Mouse (Mus musculus) liver, postnatal 0 days (tissue): ENCODE data around the gene Lrrc1. TPM values are rescaled to one million over a fixed set of nuclear protein-coding genes. Genes with fewer than 3 reads are reported as not detected.

Experiments
- ATAC-seq: fragments of 200-750 bp; cut with Nextera tagmentation; 2 replicates; pipeline ENCODE4 v1.8.0; 2017; ENCODE audit warnings: mild to moderate bottlenecking, moderate library complexity
- DNase-seq: peaks from one replicate; pipeline ENCODE4 v3.0.0-alpha.2; 2016
- H3K27ac ChIP-seq: fragments of 300-500 bp; sonication (generic); 2 replicates; pipeline ENCODE4 v1.5.1; 2014; ENCODE audit warnings: antibody characterized with exemption, moderate library complexity, mild to moderate bottlenecking, low read depth
- H3K27me3 ChIP-seq: fragments of 300-500 bp; sonication (generic); 2 replicates; pipeline ENCODE4 v1.6.1; 2014; ENCODE audit warnings: low read length, control low read depth, mixed read lengths; ENCODE audit not compliant: insufficient read depth
- H3K36me3 ChIP-seq: fragments of 300-500 bp; sonication (generic); replicated peaks from 2 replicates; pipeline ENCODE4 v1.6.1; 2014; ENCODE audit warnings: mild to moderate bottlenecking, control low read depth, low read length, moderate library complexity, mixed read lengths; ENCODE audit not compliant: insufficient read depth
- H3K4me1 ChIP-seq: fragments of 300-500 bp; sonication (generic); 2 replicates; pipeline ENCODE4 v1.6.1; 2014; ENCODE audit warnings: antibody characterized with exemption, mild to moderate bottlenecking, control low read depth; ENCODE audit not compliant: insufficient read depth
- H3K4me2 ChIP-seq: fragments of 300-500 bp; sonication (generic); 2 replicates; pipeline ENCODE4 v1.6.1; 2014; ENCODE audit warnings: low read depth, mild to moderate bottlenecking, low read length, moderate library complexity, mixed read lengths
- H3K4me3 ChIP-seq: fragments of 300-500 bp; sonication (generic); 2 replicates; pipeline ENCODE4 v1.5.1; 2014; ENCODE audit warnings: low read depth, low read length
- H3K9ac ChIP-seq: fragments of 300-500 bp; sonication (generic); replicated peaks from 2 replicates; pipeline ENCODE4 v1.6.1; 2014; ENCODE audit warnings: mild to moderate bottlenecking, moderate library complexity
- H3K9me3 ChIP-seq: fragments of 300-500 bp; sonication (generic); 2 replicates; pipeline ENCODE4 v1.6.1; 2016; ENCODE audit warnings: mild to moderate bottlenecking, control low read depth, low read length, mixed read lengths
- CTCF ChIP-seq: sonication (generic); IDR thresholded peaks from 2 replicates; pipeline ENCODE4 v1.5.1; 2016; ENCODE audit warnings: antibody characterized with exemption, low read depth
- EP300 ChIP-seq: IDR thresholded peaks from 2 replicates; pipeline ENCODE4 v1.6.1; 2016; ENCODE audit warnings: antibody characterized with exemption, low read depth, mild to moderate bottlenecking
- WGBS: fragments of 180-500 bp; shearing (Covaris S2); extraction: QIAGEN DNeasy Blood & Tissue Kit; methylation state at CpG from one replicate; pipeline ENCODE4 v1.1.7; 2014; ENCODE audit not compliant: insufficient replicate concordance; 5-methylcytosine and 5-hydroxymethylcytosine counted together
- microRNA-seq: library from miRNA; unstranded; fragments of <30 nt; microRNA quantifications from one replicate; pipeline ENCODE4, GENCODE M21; 2016
- polyA plus RNA-seq: library from polyadenylated mRNA; unstranded; fragments of >200 nt; fragmentation: Nextera tagmentation; extraction: Ambion mirVana; gene quantifications from 2 replicates; pipeline ENCODE4 v1.2.1, GENCODE M21; 2015

The Lrrc1 gene
- polyA plus RNA-seq, 1 experiment from 2014 or later: 1.5 TPM

- DNase-seq (no peak), ATAC-seq (no peak)
- H3K27me3 ChIP-seq: no peaks in the 10 kb centered on the region
- WGBS: 76% methylated on average over 9 of the region's 9 CpGs
- no peaks in the 10 kb centered on the region for H3K4me1 ChIP-seq
- H3K36me3 ChIP-seq: no peaks in the 10 kb centered on the region
- no peak overlapping the region for H3K4me2 ChIP-seq
- H3K27ac ChIP-seq: no peak overlapping the region
- H3K4me3 ChIP-seq: no peak overlapping the region
- no peak for TF ChIP-seq CTCF
- TF ChIP-seq EP300: no peak
- no peak overlapping the region for H3K9ac ChIP-seq
- no peaks in the 10 kb centered on the region for H3K9me3 ChIP-seq
These were observed 160.0 kb downstream of the Lrrc1 start for GRCm38 (mm10) chr9:77384651-77385050.

- DNase-seq (no peak), ATAC-seq (no peak)
- H3K9me3 ChIP-seq: no peaks in the 10 kb centered on the region
- WGBS: 66% methylated on average over 4 of the region's 4 CpGs
- no peaks in the 10 kb centered on the region for H3K27me3 ChIP-seq
- no peak overlapping the region for H3K27ac ChIP-seq
- H3K4me3 ChIP-seq: no peak overlapping the region
- H3K4me2 ChIP-seq: no peak overlapping the region
- TF ChIP-seq EP300 (no peak), CTCF (no peak)
- H3K36me3 ChIP-seq: no peaks in the 10 kb centered on the region
- H3K4me1 ChIP-seq: no peaks in the 10 kb centered on the region
- H3K9ac ChIP-seq: no peak overlapping the region
These were observed 160.7 kb downstream of the Lrrc1 start for GRCm38 (mm10) chr9:77383951-77384350.

- DNase-seq (no peak), ATAC-seq (no peak)
- WGBS: 46% methylated on average over 3 of the region's 3 CpGs
- no peak for TF ChIP-seq EP300
- no peak for TF ChIP-seq CTCF
- no peak overlapping the region for H3K4me2 ChIP-seq
- H3K36me3 ChIP-seq: no peaks in the 10 kb centered on the region
- H3K9ac ChIP-seq: no peak overlapping the region
- H3K9me3 ChIP-seq: no peaks in the 10 kb centered on the region
- no peaks in the 10 kb centered on the region for H3K4me1 ChIP-seq
- H3K27me3 ChIP-seq: no peaks in the 10 kb centered on the region
- H3K27ac ChIP-seq: no peak overlapping the region
- H3K4me3 ChIP-seq: no peak overlapping the region
These were observed 162.2 kb downstream of the Lrrc1 start for GRCm38 (mm10) chr9:77382514-77382913.

GRCm38 (mm10) chr9:77381565-77381964, 163.1 kb downstream of the Lrrc1 start:
- Histone ChIP-seq H3K9ac (no peak overlapping the region), H3K27me3 (no peaks in the 10 kb centered on the region), H3K4me2 (no peak overlapping the region), H3K9me3 (no peaks in the 10 kb centered on the region), H3K36me3 (no peaks in the 10 kb centered on the region), H3K4me3 (no peak overlapping the region), H3K4me1 (no peaks in the 10 kb centered on the region), H3K27ac (no peak overlapping the region)
- DNase-seq (peak; percentile 69), ATAC-seq (no peak)
- WGBS: 12% methylated on average over 5 of the region's 5 CpGs
- TF ChIP-seq CTCF: peak; percentile 84
- no peak for TF ChIP-seq EP300

Small RNAs within 50 kb of the gene (microRNA-seq; reads per million reads assigned to microRNA genes)
- gene Gm25250: not detected

Other genes starting within 250 kb of the Lrrc1 start
- 0.43 TPM in 1 of 2 replicates, not detected in the other for gene Mlip, start 191.9 kb downstream of the Lrrc1 start, polyA plus RNA-seq
- 0.06 and 0.67 TPM in 2 replicates for gene Klhl31, start 91.6 kb upstream of the Lrrc1 start, polyA plus RNA-seq
- 22.9 and 24.0 TPM in 2 replicates for gene Gclc, start 209.7 kb upstream of the Lrrc1 start, polyA plus RNA-seq